Mouse (Mus musculus): ENCODE results near the gene Tmtc1.
A peak's percentile ranks its signal among the peaks of the same experiment; 100 is the strongest.

Gene Tmtc1

GRCm38 (mm10) chr6:148443726-148444701 is at the start of gene Tmtc1:
Gene Tmtc1 (minus strand): TSS chr6:148444389.
- DNase-seq (ENCODE audit: low spot score): peak; percentile 59

- DNase-seq (ENCODE audit: low spot score): no peak
These were observed 47.7 kb upstream of the Tmtc1 start for GRCm38 (mm10) chr6:148491849-148492248.

- DNase-seq (ENCODE audit: low spot score): no peak
These were observed 42.6 kb upstream of the Tmtc1 start for GRCm38 (mm10) chr6:148486756-148487155.

- no peak for DNase-seq (ENCODE audit: low spot score)
These were observed 37.7 kb upstream of the Tmtc1 start for GRCm38 (mm10) chr6:148481894-148482293.

- DNase-seq (ENCODE audit: low spot score): no peak
These were observed 35.6 kb upstream of the Tmtc1 start for GRCm38 (mm10) chr6:148479671-148480237.

GRCm38 (mm10) chr6:148478350-148478749 is 34.2 kb upstream of the Tmtc1 start:
- DNase-seq (ENCODE audit: low spot score): no peak

- no peak for DNase-seq (ENCODE audit: low spot score)
These were observed 28.1 kb upstream of the Tmtc1 start for GRCm38 (mm10) chr6:148472289-148472688.

- peak; percentile 39 for DNase-seq (ENCODE audit: low spot score)
These were observed 23.8 kb upstream of the Tmtc1 start for GRCm38 (mm10) chr6:148467924-148468389.

GRCm38 (mm10) chr6:148467170-148467921 is 23.2 kb upstream of the Tmtc1 start:
- no peak for DNase-seq (ENCODE audit: low spot score)

GRCm38 (mm10) chr6:148459636-148460035 is 15.4 kb upstream of the Tmtc1 start:
- DNase-seq (ENCODE audit: low spot score): no peak

GRCm38 (mm10) chr6:148455470-148455869 is 11.3 kb upstream of the Tmtc1 start:
- no peak for DNase-seq (ENCODE audit: low spot score)

- DNase-seq (ENCODE audit: low spot score): no peak
These were observed 10.6 kb upstream of the Tmtc1 start for GRCm38 (mm10) chr6:148454740-148455139.

GRCm38 (mm10) chr6:148448151-148448550 is 4.0 kb upstream of the Tmtc1 start:
- no peak for DNase-seq (ENCODE audit: low spot score)

- DNase-seq (ENCODE audit: low spot score): no peak
These were observed 1.9 kb upstream of the Tmtc1 start for GRCm38 (mm10) chr6:148446113-148446512.

GRCm38 (mm10) chr6:148444796-148445195 is 607 bp upstream of the Tmtc1 start:
- no peak for DNase-seq (ENCODE audit: low spot score)

- DNase-seq (ENCODE audit: low spot score): no peak
These were observed 881 bp downstream of the Tmtc1 start for GRCm38 (mm10) chr6:148443291-148443725.

GRCm38 (mm10) chr6:148442671-148443290 is 1.4 kb downstream of the Tmtc1 start:
- DNase-seq (ENCODE audit: low spot score): peak; percentile 7

- no peak for DNase-seq (ENCODE audit: low spot score)
These were observed 2.3 kb downstream of the Tmtc1 start for GRCm38 (mm10) chr6:148441871-148442270.

GRCm38 (mm10) chr6:148439101-148439500 is 5.1 kb downstream of the Tmtc1 start:
- no peak for DNase-seq (ENCODE audit: low spot score)

- DNase-seq (ENCODE audit: low spot score): no peak
These were observed 6.6 kb downstream of the Tmtc1 start for GRCm38 (mm10) chr6:148437565-148437964.

GRCm38 (mm10) chr6:148436441-148437001 is 7.7 kb downstream of the Tmtc1 start:
- no peak for DNase-seq (ENCODE audit: low spot score)

GRCm38 (mm10) chr6:148421577-148421976 is 22.6 kb downstream of the Tmtc1 start:
- DNase-seq (ENCODE audit: low spot score): no peak
